Mouse (Mus musculus) embryonic facial prominence, embryonic 14.5 days (tissue): ENCODE measurements around the gene Zdhhc17. TPM values are rescaled to one million over a fixed set of nuclear protein-coding genes. Genes with fewer than 3 reads are reported as not detected.

Experiments
- ATAC-seq: fragments of 200-750 bp; cut with Nextera tagmentation; 2 replicates; pipeline ENCODE4 v1.8.0; 2017; ENCODE audit warnings: low read depth, moderate number of reproducible peaks, moderate TSS enrichment
- DNase-seq: peaks from one replicate; pipeline ENCODE4 v3.0.0-alpha.2; 2015; ENCODE audit warnings: low spot score
- H3K27ac ChIP-seq: fragments of 300-500 bp; sonication (generic); replicated peaks from 2 replicates; pipeline ENCODE4 v1.5.1; 2014; ENCODE audit warnings: low read depth, mild to moderate bottlenecking, low read length, moderate library complexity
- H3K27me3 ChIP-seq: fragments of 300-500 bp; sonication (generic); replicated peaks from 2 replicates; pipeline ENCODE4 v1.6.1; 2014; ENCODE audit warnings: low read length; ENCODE audit not compliant: control insufficient read depth, insufficient read depth
- H3K36me3 ChIP-seq: fragments of 300-500 bp; sonication (generic); 2 replicates; pipeline ENCODE4 v1.6.1; 2014; ENCODE audit warnings: low read length, mixed read lengths; ENCODE audit not compliant: control insufficient read depth, insufficient read depth
- H3K4me1 ChIP-seq: fragments of 300-500 bp; sonication (generic); 2 replicates; pipeline ENCODE4 v1.6.1; 2014; ENCODE audit warnings: antibody characterized with exemption, low read length; ENCODE audit not compliant: control insufficient read depth, insufficient read depth
- H3K4me2 ChIP-seq: fragments of 300-500 bp; sonication (generic); 2 replicates; pipeline ENCODE4 v1.6.1; 2014; ENCODE audit warnings: low read depth, mild to moderate bottlenecking, low read length, moderate library complexity, mixed read lengths
- H3K4me3 ChIP-seq: fragments of 300-500 bp; sonication (generic); 2 replicates; pipeline ENCODE4 v1.5.1; 2014; ENCODE audit warnings: low read depth, mild to moderate bottlenecking, low read length
- H3K9ac ChIP-seq: fragments of 300-500 bp; sonication (generic); 2 replicates; pipeline ENCODE4 v1.6.1; 2014; ENCODE audit warnings: low read depth, mild to moderate bottlenecking, low read length, moderate library complexity, mixed read lengths
- H3K9me3 ChIP-seq: fragments of 300-500 bp; sonication (generic); 2 replicates; pipeline ENCODE4 v1.6.1; 2016; ENCODE audit warnings: low read length; ENCODE audit not compliant: control insufficient read depth
- WGBS: fragments of 180-500 bp; shearing (Covaris S2); extraction: QIAGEN DNeasy Blood & Tissue Kit; methylation state at CpG from one replicate; pipeline ENCODE4 v1.1.7; 2014; 5-methylcytosine and 5-hydroxymethylcytosine counted together
- polyA plus RNA-seq: library from polyadenylated mRNA; unstranded; fragments of >200 nt; fragmentation: Nextera tagmentation; extraction: Ambion mirVana; gene quantifications from 2 replicates; pipeline ENCODE4 v1.2.1, GENCODE M21; 2014

Gene Zdhhc17
- polyA plus RNA-seq, 1 experiment from 2014 or later, result 21.8 TPM

- no peak overlapping the region for H3K4me3 ChIP-seq
- no peaks in the 10 kb centered on the region for H3K4me1 ChIP-seq
- H3K27me3 ChIP-seq, result no peaks in the 10 kb centered on the region
- H3K27ac ChIP-seq, result no peak overlapping the region
- H3K36me3 ChIP-seq, result peaks cover 42% of the 10 kb centered on the region
- no peak overlapping the region for H3K9ac ChIP-seq
- no peaks in the 10 kb centered on the region for H3K9me3 ChIP-seq
- ATAC-seq, result no peak
- no peak for DNase-seq
- no peak overlapping the region for H3K4me2 ChIP-seq
- 89% methylated on average over 8 of the region's 8 CpGs for WGBS
These were observed 50.2 kb downstream of the Zdhhc17 start for GRCm38 (mm10) chr10:110959781-110960180.

- Histone ChIP-seq H3K4me1 (no peaks in the 10 kb centered on the region), H3K36me3 (peaks cover 42% of the 10 kb centered on the region), H3K27me3 (no peaks in the 10 kb centered on the region), H3K27ac (no peak overlapping the region), H3K4me2 (no peak overlapping the region), H3K4me3 (no peak overlapping the region), H3K9me3 (no peaks in the 10 kb centered on the region), H3K9ac (no peak overlapping the region)
- WGBS, result 92% methylated on average over 6 of the region's 6 CpGs
- no peak for DNase-seq
- ATAC-seq, result no peak
These were observed 51.1 kb downstream of the Zdhhc17 start for GRCm38 (mm10) chr10:110958879-110959278.

GRCm38 (mm10) chr10:110952937-110953451 lies 56.9 kb downstream of the Zdhhc17 start:
- Histone ChIP-seq H3K9ac (no peak overlapping the region), H3K27ac (peak overlapping the region; percentile 25; the same call in 1 of the 2 replicates), H3K4me3 (no peak overlapping the region), H3K27me3 (no peaks in the 10 kb centered on the region), H3K4me1 (peaks cover 5% of the 10 kb centered on the region; the same call in 1 of the 2 replicates), H3K9me3 (no peaks in the 10 kb centered on the region), H3K4me2 (no peak overlapping the region), H3K36me3 (peaks cover 34% of the 10 kb centered on the region)
- 61% methylated on average over 9 of the region's 9 CpGs for WGBS
- DNase-seq (peak; percentile 91), ATAC-seq (peak; percentile 91)

GRCm38 (mm10) chr10:110952271-110952670 lies 57.7 kb downstream of the Zdhhc17 start:
- WGBS, result 81% methylated on average over 8 of the region's 8 CpGs
- Histone ChIP-seq H3K4me1 (peaks cover 5% of the 10 kb centered on the region; the same call in 1 of the 2 replicates), H3K9me3 (no peaks in the 10 kb centered on the region), H3K9ac (no peak overlapping the region), H3K27ac (no peak overlapping the region), H3K4me3 (no peak overlapping the region), H3K27me3 (no peaks in the 10 kb centered on the region), H3K4me2 (no peak overlapping the region), H3K36me3 (peaks cover 41% of the 10 kb centered on the region)
- ATAC-seq (no peak), DNase-seq (no peak)

GRCm38 (mm10) chr10:110951748-110952147 lies 58.2 kb downstream of the Zdhhc17 start:
- Histone ChIP-seq H3K36me3 (peaks cover 42% of the 10 kb centered on the region), H3K9me3 (no peaks in the 10 kb centered on the region), H3K4me1 (peaks cover 5% of the 10 kb centered on the region; the same call in 1 of the 2 replicates), H3K27ac (no peak overlapping the region; the same call in 1 of the 2 replicates), H3K27me3 (no peaks in the 10 kb centered on the region), H3K4me3 (no peak overlapping the region), H3K4me2 (no peak overlapping the region), H3K9ac (no peak overlapping the region)
- no peak for ATAC-seq
- no peak for DNase-seq
- WGBS, result 84% methylated on average over 4 of the region's 4 CpGs

GRCm38 (mm10) chr10:110951112-110951511 lies 58.8 kb downstream of the Zdhhc17 start:
- Histone ChIP-seq H3K27me3 (no peaks in the 10 kb centered on the region), H3K9ac (no peak overlapping the region), H3K4me1 (peaks cover 5% of the 10 kb centered on the region; the same call in 1 of the 2 replicates), H3K4me2 (no peak overlapping the region), H3K27ac (no peak overlapping the region), H3K9me3 (no peaks in the 10 kb centered on the region), H3K36me3 (peaks cover 48% of the 10 kb centered on the region), H3K4me3 (no peak overlapping the region)
- DNase-seq (no peak), ATAC-seq (no peak)
- 94% methylated on average over 1 of the region's 1 CpGs for WGBS

- peaks cover 65% of the 10 kb centered on the region for H3K36me3 ChIP-seq
- H3K27me3 ChIP-seq, result no peaks in the 10 kb centered on the region
- H3K4me2 ChIP-seq, result no peak overlapping the region
- DNase-seq (no peak), ATAC-seq (no peak)
- H3K4me1 ChIP-seq, result no peaks in the 10 kb centered on the region
- WGBS, result 90% methylated on average over 4 of the region's 4 CpGs
- H3K9ac ChIP-seq, result no peak overlapping the region
- H3K9me3 ChIP-seq, result no peaks in the 10 kb centered on the region
- no peak overlapping the region for H3K27ac ChIP-seq
- no peak overlapping the region for H3K4me3 ChIP-seq
These were observed 62.4 kb downstream of the Zdhhc17 start for GRCm38 (mm10) chr10:110947574-110947973.

GRCm38 (mm10) chr10:110945966-110946365 lies 64.0 kb downstream of the Zdhhc17 start:
- peaks cover 73% of the 10 kb centered on the region for H3K36me3 ChIP-seq
- no peak overlapping the region for H3K4me2 ChIP-seq
- no peaks in the 10 kb centered on the region for H3K27me3 ChIP-seq
- H3K4me1 ChIP-seq, result no peaks in the 10 kb centered on the region
- H3K9me3 ChIP-seq, result no peaks in the 10 kb centered on the region
- 78% methylated on average over 12 of the region's 12 CpGs for WGBS
- H3K4me3 ChIP-seq, result no peak overlapping the region
- no peak overlapping the region for H3K9ac ChIP-seq
- peak overlapping the region; percentile 5; the same call in 1 of the 2 replicates for H3K27ac ChIP-seq
- DNase-seq (no peak), ATAC-seq (no peak)

GRCm38 (mm10) chr10:110944175-110944574 lies 65.8 kb downstream of the Zdhhc17 start:
- H3K4me3 ChIP-seq, result no peak overlapping the region
- WGBS, result 93% methylated on average over 11 of the region's 11 CpGs
- H3K4me1 ChIP-seq, result no peaks in the 10 kb centered on the region
- DNase-seq, result no peak
- no peak overlapping the region for H3K4me2 ChIP-seq
- H3K9ac ChIP-seq, result no peak overlapping the region
- no peak overlapping the region for H3K27ac ChIP-seq
- ATAC-seq, result no peak
- peaks cover 73% of the 10 kb centered on the region for H3K36me3 ChIP-seq
- H3K9me3 ChIP-seq, result no peaks in the 10 kb centered on the region
- no peaks in the 10 kb centered on the region for H3K27me3 ChIP-seq
